Mouse (Mus musculus): ENCODE data around the gene Gm42421.

The Gm42421 gene

GRCm38 (mm10) chr5:143936156-143936555 lies 8.2 kb downstream of the Gm42421 start:
- DNase-seq (ENCODE audit: low spot score in 2 of 2): no peak

- no peak for DNase-seq (ENCODE audit: low spot score in 2 of 2)
These were observed 13.6 kb downstream of the Gm42421 start for GRCm38 (mm10) chr5:143941588-143941987.

GRCm38 (mm10) chr5:143943231-143944125 lies 15.5 kb downstream of the Gm42421 start:
- DNase-seq (ENCODE audit: low spot score in 2 of 2): no peak

GRCm38 (mm10) chr5:143948361-143948760 lies 20.4 kb downstream of the Gm42421 start:
- no peak for DNase-seq (ENCODE audit: low spot score in 2 of 2)

- DNase-seq (ENCODE audit: low spot score in 2 of 2): no peak
These were observed 22.0 kb downstream of the Gm42421 start for GRCm38 (mm10) chr5:143950016-143950415.

- DNase-seq (ENCODE audit: low spot score in 2 of 2): no peak
These were observed 29.1 kb downstream of the Gm42421 start for GRCm38 (mm10) chr5:143957101-143957500.

GRCm38 (mm10) chr5:143959551-143959950 lies 31.6 kb downstream of the Gm42421 start:
- DNase-seq (ENCODE audit: low spot score in 2 of 2): no peak

- no peak for DNase-seq (ENCODE audit: low spot score in 2 of 2)
These were observed 33.2 kb downstream of the Gm42421 start for GRCm38 (mm10) chr5:143961176-143961575.

GRCm38 (mm10) chr5:143965586-143966345 lies 37.8 kb downstream of the Gm42421 start:
- no peak for DNase-seq (ENCODE audit: low spot score in 2 of 2)

- no peak for DNase-seq (ENCODE audit: low spot score in 2 of 2)
These were observed 38.7 kb downstream of the Gm42421 start for GRCm38 (mm10) chr5:143966671-143967070.

- DNase-seq (ENCODE audit: low spot score in 2 of 2): no peak
These were observed 44.7 kb downstream of the Gm42421 start for GRCm38 (mm10) chr5:143972628-143973027.

- peak in 1 of 2 experiments; percentile 56 for DNase-seq (ENCODE audit: low spot score in 2 of 2)
These were observed 47.1 kb downstream of the Gm42421 start for GRCm38 (mm10) chr5:143974931-143975630.

GRCm38 (mm10) chr5:143975631-143975933 lies 47.6 kb downstream of the Gm42421 start:
- no peak for DNase-seq (ENCODE audit: low spot score in 2 of 2)

- DNase-seq (ENCODE audit: low spot score in 2 of 2): no peak
These were observed 48.3 kb downstream of the Gm42421 start for GRCm38 (mm10) chr5:143976232-143976631.

- DNase-seq (ENCODE audit: low spot score in 2 of 2): no peak
These were observed 48.9 kb downstream of the Gm42421 start for GRCm38 (mm10) chr5:143976726-143977431.

GRCm38 (mm10) chr5:143980858-143981257 lies 52.9 kb downstream of the Gm42421 start:
- no peak for DNase-seq (ENCODE audit: low spot score in 2 of 2)

- DNase-seq (ENCODE audit: low spot score in 2 of 2): no peak
These were observed 54.4 kb downstream of the Gm42421 start for GRCm38 (mm10) chr5:143982361-143982760.

GRCm38 (mm10) chr5:143985381-143985780 lies 57.4 kb downstream of the Gm42421 start:
- no peak for DNase-seq (ENCODE audit: low spot score in 2 of 2)

Measured in cerebellum, postnatal 4 days (tissue).